Comparison of ENCODE assay signal across 20 mouse cellular contexts in the genomic region with DNA sequence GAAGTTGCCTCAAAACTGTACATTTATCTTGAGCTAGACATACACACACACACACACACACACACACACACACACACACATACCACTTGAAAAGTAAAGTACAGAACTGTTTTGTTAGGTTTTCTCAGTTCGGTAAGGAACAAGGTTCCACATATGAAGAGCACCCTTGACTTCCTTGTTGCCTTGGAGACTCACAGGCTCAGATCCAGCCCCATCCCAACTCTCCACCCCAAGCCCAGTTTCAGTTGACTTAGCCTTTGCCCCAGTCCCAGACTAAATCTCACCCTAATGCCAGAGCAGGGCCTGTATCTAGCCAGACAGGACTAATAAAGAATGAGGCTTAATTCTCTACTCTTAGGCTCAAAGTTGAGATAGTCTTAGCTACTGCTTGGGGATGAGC. TPM values are rescaled to one million over a fixed set of nuclear protein-coding genes. Genes with fewer than 3 reads are reported as not detected.
DNase-seq lines count a peak whose midpoint lies in the region; ATAC-seq and TF ChIP-seq lines count a peak whose summit lies in the region.
"Had no signal": no experiment of that assay in that cellular context is flagged by ENCODE, and none has a peak within 500 bp of the region (broad histone marks: within the 10 kb centered on the region; RNA-seq: fewer than 3 reads in every experiment).

No protein-coding gene starts in this region.

- no peak for ATAC-seq in liver, embryonic 11.5 days (replicated peaks; ENCODE audit: low FRiP score)
- peak; percentile 78; the same call in 1 of the 2 replicates for ATAC-seq in lung, embryonic 15.5 days (ENCODE audit: borderline replicate concordance, extremely low read depth, low FRiP score, low TSS enrichment)
- ATAC-seq in stomach, postnatal 0 days (ENCODE audit: low FRiP score, low TSS enrichment) = peak; percentile 72; the same call in 1 of the 2 replicates
- no peak for ATAC-seq in forebrain, embryonic 15.5 days (replicated peaks)
- no peak for ATAC-seq in forebrain, embryonic 13.5 days
- ATAC-seq: activated CD4-positive, CD25-positive, alpha-beta regulatory T cell, adult 4 months; forebrain, embryonic 14.5 days had no signal

- H3K36me3 ChIP-seq in liver, adult 2 months (ENCODE audit: control insufficient read depth, insufficient read depth, low read length) = no peaks in the 10 kb centered on the region
- no peaks in the 10 kb centered on the region for H3K36me3 ChIP-seq in liver, embryonic 11.5 days (ENCODE audit: control insufficient read depth, insufficient read depth, low read length)
- no peaks in the 10 kb centered on the region for H3K36me3 ChIP-seq in lung, embryonic 15.5 days
- no peaks in the 10 kb centered on the region for H3K36me3 ChIP-seq in stomach, postnatal 0 days (ENCODE audit: control insufficient read depth, insufficient read depth, low read length)
- H3K36me3 ChIP-seq in forebrain, embryonic 15.5 days = no peaks in the 10 kb centered on the region
- no peaks in the 10 kb centered on the region for H3K36me3 ChIP-seq in forebrain, embryonic 13.5 days (ENCODE audit: poor library complexity, severe bottlenecking)
- H3K36me3 ChIP-seq: embryonic facial prominence, embryonic 15.5 days; heart, embryonic 15.5 days; hindbrain, embryonic 12.5 days; limb, embryonic 10.5 days had no signal

- peak overlapping the region; percentile 44; the same call in 1 of the 2 replicates for H3K9ac ChIP-seq in liver, adult 2 months (ENCODE audit: low read depth, low read length)
- no peak overlapping the region for H3K9ac ChIP-seq in liver, embryonic 11.5 days (ENCODE audit: low read depth, low read length)
- no peak overlapping the region for H3K9ac ChIP-seq in lung, embryonic 15.5 days
- H3K9ac ChIP-seq in stomach, postnatal 0 days (ENCODE audit: low read length) = no peak overlapping the region
- no peak overlapping the region for H3K9ac ChIP-seq in forebrain, embryonic 15.5 days (replicated peaks)
- H3K9ac ChIP-seq in forebrain, embryonic 13.5 days = no peak overlapping the region
- H3K9ac ChIP-seq: embryonic facial prominence, embryonic 15.5 days; heart, embryonic 15.5 days; hindbrain, embryonic 12.5 days had no signal

- TF ChIP-seq CTCF in liver, adult 2 months (IDR thresholded peaks at IDR 0.05; ENCODE audit: low read depth, low read length) = no peak
- TF ChIP-seq CTCF in stomach, postnatal 0 days (IDR thresholded peaks at IDR 0.05; ENCODE audit: low read depth) = no peak

- H3K4me2 ChIP-seq in liver, embryonic 11.5 days = no peak overlapping the region
- H3K4me2 ChIP-seq in lung, embryonic 15.5 days = no peak overlapping the region
- no peak overlapping the region for H3K4me2 ChIP-seq in stomach, postnatal 0 days (replicated peaks; ENCODE audit: low read depth)
- H3K4me2 ChIP-seq in forebrain, embryonic 15.5 days (replicated peaks) = no peak overlapping the region
- no peak overlapping the region for H3K4me2 ChIP-seq in forebrain, embryonic 13.5 days
- H3K4me2 ChIP-seq: embryonic facial prominence, embryonic 15.5 days; heart, embryonic 15.5 days; hindbrain, embryonic 12.5 days had no signal

- no peak for TF ChIP-seq POLR2A in liver, adult 2 months (IDR thresholded peaks at IDR 0.05; ENCODE audit: extremely low read depth, insufficient read depth, low read length)

- H3K9me3 ChIP-seq in liver, embryonic 11.5 days (ENCODE audit: control insufficient read depth, low read length) = no peaks in the 10 kb centered on the region
- no peaks in the 10 kb centered on the region for H3K9me3 ChIP-seq in lung, embryonic 15.5 days
- H3K9me3 ChIP-seq in stomach, postnatal 0 days (ENCODE audit: control insufficient read depth, low read length) = no peaks in the 10 kb centered on the region
- no peaks in the 10 kb centered on the region for H3K9me3 ChIP-seq in forebrain, embryonic 15.5 days
- no peaks in the 10 kb centered on the region for H3K9me3 ChIP-seq in forebrain, embryonic 13.5 days (replicated peaks)
- H3K9me3 ChIP-seq: embryonic facial prominence, embryonic 15.5 days; heart, embryonic 15.5 days; hindbrain, embryonic 12.5 days; limb, embryonic 10.5 days had no signal

- no peak for TF ChIP-seq EP300 in stomach, postnatal 0 days (optimal IDR thresholded peaks at IDR 0.05)

- no peaks in the 10 kb centered on the region for H3K79me2 ChIP-seq in liver, adult 2 months (ENCODE audit: control insufficient read depth, insufficient read depth, low read length)

- WGBS in liver, adult 2 months = 21% methylated on average over 1 of the region's 1 CpGs
- WGBS in liver, embryonic 11.5 days = 54% methylated on average over 1 of the region's 1 CpGs
- 50% methylated on average over 1 of the region's 1 CpGs for WGBS in lung, embryonic 15.5 days
- 70% methylated on average over 1 of the region's 1 CpGs for WGBS in stomach, postnatal 0 days
- 84% methylated on average over 1 of the region's 1 CpGs for WGBS in forebrain, embryonic 15.5 days
- WGBS in forebrain, embryonic 13.5 days = 87% methylated on average over 1 of the region's 1 CpGs

- no peaks in the 10 kb centered on the region for H3K27me3 ChIP-seq in liver, adult 2 months (ENCODE audit: control insufficient read depth, insufficient read depth, low read length)
- H3K27me3 ChIP-seq in liver, embryonic 11.5 days (replicated peaks; ENCODE audit: control insufficient read depth, insufficient read depth, low read length) = no peaks in the 10 kb centered on the region
- no peaks in the 10 kb centered on the region for H3K27me3 ChIP-seq in lung, embryonic 15.5 days
- H3K27me3 ChIP-seq in stomach, postnatal 0 days (ENCODE audit: control insufficient read depth, insufficient read depth, low read length) = no peaks in the 10 kb centered on the region
- no peaks in the 10 kb centered on the region for H3K27me3 ChIP-seq in forebrain, embryonic 15.5 days
- no peaks in the 10 kb centered on the region for H3K27me3 ChIP-seq in forebrain, embryonic 13.5 days
- H3K27me3 ChIP-seq: embryonic facial prominence, embryonic 15.5 days; heart, embryonic 15.5 days; hindbrain, embryonic 12.5 days had no signal

- peaks cover 28% of the 10 kb centered on the region for H3K4me1 ChIP-seq in liver, adult 2 months (ENCODE audit: control insufficient read depth, insufficient read depth, low read length)
- no peaks in the 10 kb centered on the region for H3K4me1 ChIP-seq in liver, embryonic 11.5 days (replicated peaks; ENCODE audit: control insufficient read depth, insufficient read depth, low read length)
- H3K4me1 ChIP-seq in lung, embryonic 15.5 days = 0 out of 2 replicates have a peak, but pooled peaks cover 3% of the 10 kb centered on the region
- H3K4me1 ChIP-seq in stomach, postnatal 0 days (replicated peaks; ENCODE audit: control insufficient read depth, insufficient read depth) = no peaks in the 10 kb centered on the region
- no peaks in the 10 kb centered on the region for H3K4me1 ChIP-seq in forebrain, embryonic 15.5 days
- no peaks in the 10 kb centered on the region for H3K4me1 ChIP-seq in forebrain, embryonic 13.5 days
- H3K4me1 ChIP-seq: embryonic facial prominence, embryonic 15.5 days; heart, embryonic 15.5 days; hindbrain, embryonic 12.5 days; limb, embryonic 10.5 days had no signal

- peak; percentile 46 for DNase-seq in adrenal gland, adult 2 months
- no peak for DNase-seq in adrenal gland, postnatal 4 days (ENCODE audit: low spot score in 2 of 2)
- peak; percentile 98 for DNase-seq in liver, adult 2 months (ENCODE audit: extremely low read depth, low read depth, low spot score)
- no peak for DNase-seq in liver, embryonic 11.5 days (ENCODE audit: low spot score)
- DNase-seq in stomach, postnatal 0 days (ENCODE audit: low spot score) = peak; percentile 26
- DNase-seq: cerebellum, adult 9-10 months; midbrain, embryonic 14.5 days; right cerebral cortex, postnatal 25 days had no signal

- peak overlapping the region; percentile 89 for H3K27ac ChIP-seq in liver, adult 2 months (replicated peaks; ENCODE audit: insufficient read depth, low read depth, low read length)
- no peak overlapping the region for H3K27ac ChIP-seq in liver, embryonic 11.5 days (ENCODE audit: low read depth, low read length)
- H3K27ac ChIP-seq in lung, embryonic 15.5 days = 0 out of 2 replicates have a peak overlapping the region, but pooled peaks have one; percentile 31
- H3K27ac ChIP-seq in stomach, postnatal 0 days (replicated peaks) = no peak overlapping the region
- H3K27ac ChIP-seq in forebrain, embryonic 15.5 days (replicated peaks) = no peak overlapping the region
- no peak overlapping the region for H3K27ac ChIP-seq in forebrain, embryonic 13.5 days
- H3K27ac ChIP-seq: embryonic facial prominence, embryonic 15.5 days; heart, embryonic 15.5 days; hindbrain, embryonic 12.5 days; limb, embryonic 10.5 days had no signal

- no peak overlapping the region for H3K4me3 ChIP-seq in liver, adult 2 months (ENCODE audit: insufficient read depth, low read depth, low read length)
- no peak overlapping the region for H3K4me3 ChIP-seq in liver, embryonic 11.5 days (ENCODE audit: low read depth, low read length)
- no peak overlapping the region for H3K4me3 ChIP-seq in lung, embryonic 15.5 days
- no peak overlapping the region for H3K4me3 ChIP-seq in stomach, postnatal 0 days (ENCODE audit: low read depth, low read length)
- no peak overlapping the region for H3K4me3 ChIP-seq in forebrain, embryonic 15.5 days
- H3K4me3 ChIP-seq in forebrain, embryonic 13.5 days = no peak overlapping the region
- H3K4me3 ChIP-seq: embryonic facial prominence, embryonic 15.5 days; heart, embryonic 15.5 days; hindbrain, embryonic 12.5 days; limb, embryonic 10.5 days had no signal

RNA-seq across cellular contexts. Expression of a gene that starts 16.9 kb away (rescaled TPM):
- 1 to 10 TPM; 1.0 to 2.3 TPM for total RNA-seq in adrenal gland, adult 2 months (2021)
- 1.1 and 1.2 TPM in 2 replicates for polyA plus RNA-seq in adrenal gland, adult 2 months (2012; rRNA removed)
- 1 to 10 TPM in 1 of 2 experiments, under 1 TPM in 1; 0.65 to 1.9 TPM for total RNA-seq in adrenal gland, postnatal 4 days (2021)
- total RNA-seq in liver, adult 2 months (2014; rRNA removed) = 27.3 and 45.3 TPM in 2 replicates
- polyA plus RNA-seq in liver, adult 2 months (2012; rRNA removed) = 27.1 and 28.0 TPM in 2 replicates
- polyA plus RNA-seq in liver, embryonic 11.5 days (2014; fragmentation: Nextera tagmentation; extraction: Ambion mirVana) = not detected in 2 replicates
- 0.16 TPM in 1 of 2 replicates, not detected in the other for polyA plus RNA-seq in lung, embryonic 15.5 days (2015; fragmentation: Nextera tagmentation; extraction: Ambion mirVana)
- 0.06 and 0.21 TPM in 2 replicates for polyA plus RNA-seq in stomach, postnatal 0 days (2015; fragmentation: Nextera tagmentation; extraction: Ambion mirVana)
- not detected in 2 replicates for polyA plus RNA-seq in forebrain, embryonic 15.5 days (2015; fragmentation: Nextera tagmentation; extraction: Ambion mirVana)
- polyA plus RNA-seq in forebrain, embryonic 13.5 days (2015; fragmentation: Nextera tagmentation; extraction: Ambion mirVana) = not detected in 2 replicates
- total RNA-seq: granulocyte monocyte progenitor cell, adult 5-6 weeks; layer of hippocampus, adult 18-20 months; left cerebral cortex, adult 18-20 months had no signal
- polyA plus RNA-seq: activated CD4-positive, CD25-positive, alpha-beta regulatory T cell, adult 4 months; forebrain, embryonic 14.5 days; hindbrain, embryonic 12.5 days; limb, embryonic 10.5 days; midbrain, embryonic 14.5 days had no signal

Comparison
In these comparisons a context has a peak if more than half of its experiments do, and no peak if none do; other contexts are left out.
1. DNase-seq: peak in adrenal gland, adult 2 months (single experiment), liver, adult 2 months (single experiment) and stomach, postnatal 0 days (single experiment); none in adrenal gland, postnatal 4 days (0 of 2) and liver, embryonic 11.5 days (single experiment).
2. H3K27ac ChIP-seq: peak in liver, adult 2 months (single experiment) and lung, embryonic 15.5 days (single experiment); none in liver, embryonic 11.5 days (single experiment), stomach, postnatal 0 days (single experiment), forebrain, embryonic 15.5 days (single experiment) and forebrain, embryonic 13.5 days (single experiment).
3. RNA of a gene that starts 16.9 kb away (polyA plus RNA-seq): 27.1 to 28.0 TPM in liver, adult 2 months; 1.1 to 1.2 TPM in adrenal gland, adult 2 months, 0.06 to 0.21 TPM in stomach, postnatal 0 days, 0.16 TPM in lung, embryonic 15.5 days, not detected in liver, embryonic 11.5 days, not detected in forebrain, embryonic 15.5 days and not detected in forebrain, embryonic 13.5 days; every median in the first group is over 10 times any median in the second.
4. ATAC-seq: peak in lung, embryonic 15.5 days (single experiment) and stomach, postnatal 0 days (single experiment); none in liver, embryonic 11.5 days (single experiment), forebrain, embryonic 15.5 days (single experiment) and forebrain, embryonic 13.5 days (single experiment).